Mouse (Mus musculus): ENCODE measurements around the gene Dclre1b. TPM values are rescaled to one million over a fixed set of nuclear protein-coding genes. Genes with fewer than 3 reads are reported as not detected.
"Not testable (repeated sequence)": the region's sequence is repeated elsewhere in the genome, so short reads cannot be mapped to it uniquely, and the experiment has no call there.

Gene Dclre1b
- polyA plus RNA-seq, 1 experiment: 17.6 TPM

- TF ChIP-seq POLR2A (IDR thresholded peaks at IDR 0.05; ENCODE audit: borderline replicate concordance, control insufficient read depth, low read depth, low read length) (no peak), CTCF (IDR thresholded peaks at IDR 0.05; ENCODE audit: control insufficient read depth, insufficient read depth, low read length) (no peak)
- WGBS: 54% methylated on average over 9 of the region's 9 CpGs
- H3K4me1 ChIP-seq (ENCODE audit: control insufficient read depth, insufficient read depth, low read length): no peaks in the 10 kb centered on the region; the same call in 1 of the 2 replicates
- no peak overlapping the region for H3K4me3 ChIP-seq (replicated peaks; ENCODE audit: control insufficient read depth, low read depth, low read length)
- H3K27ac ChIP-seq (ENCODE audit: control insufficient read depth, insufficient read depth, low read depth, low read length, poor library complexity): no peak overlapping the region
Measured at GRCm38 (mm10) chr3:103850644-103851363, 41.6 kb upstream of the Dclre1b start.

GRCm38 (mm10) chr3:103840946-103841345, 31.7 kb upstream of the Dclre1b start:
- not testable (repeated sequence) for H3K4me1 ChIP-seq (ENCODE audit: control insufficient read depth, insufficient read depth, low read length); H3K4me3 ChIP-seq (replicated peaks; ENCODE audit: control insufficient read depth, low read depth, low read length)
- WGBS: 49% methylated on average over 7 of the region's 7 CpGs
- peak overlapping the region; percentile 6; the same call in 1 of the 2 replicates for H3K27ac ChIP-seq (ENCODE audit: control insufficient read depth, insufficient read depth, low read depth, low read length, poor library complexity)

GRCm38 (mm10) chr3:103840195-103840594, 31.0 kb upstream of the Dclre1b start:
- not testable (repeated sequence) for H3K27ac ChIP-seq (ENCODE audit: control insufficient read depth, insufficient read depth, low read depth, low read length, poor library complexity); H3K4me1 ChIP-seq (ENCODE audit: control insufficient read depth, insufficient read depth, low read length); H3K4me3 ChIP-seq (replicated peaks; ENCODE audit: control insufficient read depth, low read depth, low read length)
- WGBS: 89% methylated on average over 3 of the region's 3 CpGs

- Histone ChIP-seq H3K27ac (ENCODE audit: control insufficient read depth, insufficient read depth, low read depth, low read length, poor library complexity) (no peak overlapping the region), H3K4me3 (replicated peaks; ENCODE audit: control insufficient read depth, low read depth, low read length) (no peak overlapping the region), H3K4me1 (ENCODE audit: control insufficient read depth, insufficient read depth, low read length) (peaks cover 3% of the 10 kb centered on the region; the same call in 1 of the 2 replicates)
- WGBS: 87% methylated on average over 6 of the region's 6 CpGs
- TF ChIP-seq POLR2A (IDR thresholded peaks at IDR 0.05; ENCODE audit: borderline replicate concordance, control insufficient read depth, low read depth, low read length): no peak
- no peak for TF ChIP-seq CTCF (IDR thresholded peaks at IDR 0.05; ENCODE audit: control insufficient read depth, insufficient read depth, low read length)
Measured at GRCm38 (mm10) chr3:103839711-103840110, 30.5 kb upstream of the Dclre1b start.

GRCm38 (mm10) chr3:103836453-103836852, 27.2 kb upstream of the Dclre1b start:
- 94% methylated on average over 5 of the region's 5 CpGs for WGBS
- H3K4me3 ChIP-seq (replicated peaks; ENCODE audit: control insufficient read depth, low read depth, low read length): no peak overlapping the region
- TF ChIP-seq POLR2A (IDR thresholded peaks at IDR 0.05; ENCODE audit: borderline replicate concordance, control insufficient read depth, low read depth, low read length) (no peak), CTCF (IDR thresholded peaks at IDR 0.05; ENCODE audit: control insufficient read depth, insufficient read depth, low read length) (no peak)
- H3K27ac ChIP-seq (ENCODE audit: control insufficient read depth, insufficient read depth, low read depth, low read length, poor library complexity): no peak overlapping the region
- peaks cover 3% of the 10 kb centered on the region; the same call in 1 of the 2 replicates for H3K4me1 ChIP-seq (ENCODE audit: control insufficient read depth, insufficient read depth, low read length)

- no peak overlapping the region for H3K4me3 ChIP-seq (replicated peaks; ENCODE audit: control insufficient read depth, low read depth, low read length)
- H3K27ac ChIP-seq (ENCODE audit: control insufficient read depth, insufficient read depth, low read depth, low read length, poor library complexity): no peak overlapping the region
- peaks cover 4% of the 10 kb centered on the region for H3K4me1 ChIP-seq (ENCODE audit: control insufficient read depth, insufficient read depth, low read length)
- 61% methylated on average over 10 of the region's 10 CpGs for WGBS
- TF ChIP-seq POLR2A (IDR thresholded peaks at IDR 0.05; ENCODE audit: borderline replicate concordance, control insufficient read depth, low read depth, low read length) (no peak), CTCF (IDR thresholded peaks at IDR 0.05; ENCODE audit: control insufficient read depth, insufficient read depth, low read length) (no peak)
Measured at GRCm38 (mm10) chr3:103835951-103836310, 26.7 kb upstream of the Dclre1b start.

GRCm38 (mm10) chr3:103835272-103835950, 26.2 kb upstream of the Dclre1b start:
- H3K4me3 ChIP-seq (replicated peaks; ENCODE audit: control insufficient read depth, low read depth, low read length): no peak overlapping the region
- H3K4me1 ChIP-seq (ENCODE audit: control insufficient read depth, insufficient read depth, low read length): peaks cover 4% of the 10 kb centered on the region
- H3K27ac ChIP-seq (ENCODE audit: control insufficient read depth, insufficient read depth, low read depth, low read length, poor library complexity): no peak overlapping the region; the same call in 1 of the 2 replicates
- WGBS: 62% methylated on average over 6 of the region's 6 CpGs
- TF ChIP-seq POLR2A (IDR thresholded peaks at IDR 0.05; ENCODE audit: borderline replicate concordance, control insufficient read depth, low read depth, low read length) (no peak), CTCF (IDR thresholded peaks at IDR 0.05; ENCODE audit: control insufficient read depth, insufficient read depth, low read length) (no peak)

- no peak for TF ChIP-seq POLR2A (IDR thresholded peaks at IDR 0.05; ENCODE audit: borderline replicate concordance, control insufficient read depth, low read depth, low read length)
- no peak for TF ChIP-seq CTCF (IDR thresholded peaks at IDR 0.05; ENCODE audit: control insufficient read depth, insufficient read depth, low read length)
- WGBS: 90% methylated on average over 2 of the region's 2 CpGs
- Histone ChIP-seq H3K4me1 (ENCODE audit: control insufficient read depth, insufficient read depth, low read length) (peaks cover 6% of the 10 kb centered on the region), H3K27ac (ENCODE audit: control insufficient read depth, insufficient read depth, low read depth, low read length, poor library complexity) (no peak overlapping the region), H3K4me3 (replicated peaks; ENCODE audit: control insufficient read depth, low read depth, low read length) (no peak overlapping the region)
Measured at GRCm38 (mm10) chr3:103834001-103834400, 24.8 kb upstream of the Dclre1b start.

GRCm38 (mm10) chr3:103832426-103832825, 23.2 kb upstream of the Dclre1b start, which contains the start of gene Bcl2l15:
Gene Bcl2l15, plus strand, starts transcription at chr3:103832601.
- no peak for TF ChIP-seq CTCF (IDR thresholded peaks at IDR 0.05; ENCODE audit: control insufficient read depth, insufficient read depth, low read length)
- no peak within 1 kb of the TSS for H3K4me3 ChIP-seq (replicated peaks; ENCODE audit: control insufficient read depth, low read depth, low read length)
- H3K27ac ChIP-seq (ENCODE audit: control insufficient read depth, insufficient read depth, low read depth, low read length, poor library complexity): no peak within 1 kb of the TSS
- peaks cover 6% of the 10 kb centered on the region for H3K4me1 ChIP-seq (ENCODE audit: control insufficient read depth, insufficient read depth, low read length)

All from bone marrow, adult 2 months (tissue).